Mouse (Mus musculus): ENCODE measurements around the gene Nkx6-2.

- no peak for TF ChIP-seq POLR2A (IDR thresholded peaks at IDR 0.05; ENCODE audit: borderline replicate concordance, extremely low read depth, low read depth, low read length)
- TF ChIP-seq CTCF (IDR thresholded peaks at IDR 0.05; ENCODE audit: insufficient read depth, low read length): no peak
These were observed 1.5 kb downstream of the Nkx6-2 start for GRCm38 (mm10) chr7:139580851-139581775.
